Mouse (Mus musculus): ENCODE data around the gene Plekhm2.

Plekhm2 gene

GRCm38 (mm10) chr4:141659739-141660138, 5.0 kb downstream of the Plekhm2 start:
- DNase-seq: no peak

DNA sequence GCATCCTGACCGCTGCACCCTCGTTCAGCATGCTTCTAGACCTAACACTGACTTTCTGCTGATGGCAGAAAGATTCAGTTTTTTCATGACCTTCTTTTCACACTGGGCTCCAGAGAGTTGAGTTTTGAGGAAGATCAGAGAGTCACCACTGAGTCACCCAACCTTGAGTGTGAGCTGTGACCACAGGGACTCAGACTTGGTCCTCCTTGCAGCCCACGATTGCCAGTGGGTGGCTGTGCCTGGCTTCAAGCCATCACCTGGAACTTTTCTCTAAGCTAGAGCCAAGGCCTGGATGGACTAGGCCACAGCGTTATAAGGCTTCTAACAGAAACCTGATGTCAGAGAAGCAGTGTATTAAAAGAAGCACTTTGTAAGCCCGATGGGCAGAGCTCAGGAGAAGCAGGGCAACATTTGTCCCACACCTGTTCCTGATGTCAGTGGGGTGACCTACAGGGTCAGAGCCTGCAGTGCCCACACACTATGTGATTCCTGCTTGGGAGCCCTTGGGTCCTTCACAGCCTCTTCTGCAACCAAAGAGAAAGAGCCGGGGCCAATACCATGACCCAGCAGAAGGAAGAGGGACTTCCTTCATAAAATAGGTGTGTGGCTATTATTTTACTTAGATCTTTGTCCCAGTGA, 5.7 kb downstream of the Plekhm2 start:
- DNase-seq: no peak

DNA sequence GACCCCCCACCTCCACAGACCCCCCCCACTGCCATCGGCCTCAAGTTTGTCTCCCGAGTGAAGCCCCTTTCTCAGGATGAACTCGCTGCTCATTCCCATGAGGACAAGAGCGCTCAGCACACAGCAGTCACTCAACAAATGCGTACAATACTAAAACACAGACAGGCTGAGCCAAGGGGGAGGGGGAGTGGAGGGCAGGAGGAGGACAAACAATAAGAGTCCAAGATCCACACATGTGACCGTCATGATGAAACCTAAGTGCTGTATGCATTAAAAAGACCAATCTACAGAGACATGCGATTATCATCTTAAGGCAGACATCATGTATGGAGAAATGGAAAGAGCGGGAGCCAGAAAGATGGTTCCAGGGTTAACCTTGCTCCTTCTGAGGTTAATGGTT, 7.8 kb downstream of the Plekhm2 start:
- DNase-seq: no peak

- peak; percentile 62 to 67 for DNase-seq
Observed at GRCm38 (mm10) chr4:141655908-141656608, 8.6 kb downstream of the Plekhm2 start.

DNA sequence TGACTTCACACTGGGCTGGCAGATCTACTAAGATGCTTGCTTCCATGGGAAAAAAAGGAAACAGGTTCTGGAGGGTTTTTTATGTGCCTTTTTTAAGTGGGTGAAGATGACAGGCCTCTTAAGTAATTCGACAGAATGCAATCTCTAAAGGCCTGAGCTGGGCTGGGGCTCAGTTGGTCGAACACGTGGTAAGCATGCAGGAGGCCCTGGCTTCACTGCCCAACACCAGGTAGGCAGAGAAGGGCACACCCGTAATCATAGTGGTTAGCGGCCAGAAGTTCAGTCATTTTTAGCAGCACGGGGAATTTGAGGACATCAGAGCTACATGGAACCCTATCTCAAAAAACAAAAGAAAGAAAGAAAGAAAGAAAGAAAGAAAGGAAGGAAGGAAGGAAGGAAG, 10.2 kb downstream of the Plekhm2 start:
- DNase-seq: no peak

- DNase-seq: no peak
Observed at GRCm38 (mm10) chr4:141653813-141654212, 10.9 kb downstream of the Plekhm2 start.

GRCm38 (mm10) chr4:141653044-141653443, 11.7 kb downstream of the Plekhm2 start:
- DNase-seq: no peak

DNA sequence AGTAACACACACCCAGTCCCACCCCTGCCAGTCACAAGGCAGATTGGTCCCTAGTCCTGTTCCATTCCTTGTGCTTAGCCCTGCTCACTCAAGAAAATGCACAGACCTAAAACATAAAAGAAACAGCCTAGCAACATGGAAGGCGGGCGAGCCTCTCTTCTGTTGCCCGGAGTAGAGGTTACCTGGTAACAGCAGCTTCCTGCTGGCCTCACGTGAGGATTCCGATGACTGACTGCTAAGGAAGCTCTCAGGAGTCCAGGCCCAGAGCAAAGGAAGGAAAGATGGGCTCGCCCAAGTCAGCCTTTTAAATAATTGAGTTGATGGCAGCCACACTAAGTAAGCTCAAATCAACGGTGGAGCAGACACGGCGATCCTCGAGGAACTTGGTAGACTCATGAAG, 12.8 kb downstream of the Plekhm2 start:
- no peak for DNase-seq

- no peak for DNase-seq
Observed at GRCm38 (mm10) chr4:141651286-141651685, 13.4 kb downstream of the Plekhm2 start.

GRCm38 (mm10) chr4:141649244-141649643, 15.5 kb downstream of the Plekhm2 start:
- DNase-seq: no peak

DNA sequence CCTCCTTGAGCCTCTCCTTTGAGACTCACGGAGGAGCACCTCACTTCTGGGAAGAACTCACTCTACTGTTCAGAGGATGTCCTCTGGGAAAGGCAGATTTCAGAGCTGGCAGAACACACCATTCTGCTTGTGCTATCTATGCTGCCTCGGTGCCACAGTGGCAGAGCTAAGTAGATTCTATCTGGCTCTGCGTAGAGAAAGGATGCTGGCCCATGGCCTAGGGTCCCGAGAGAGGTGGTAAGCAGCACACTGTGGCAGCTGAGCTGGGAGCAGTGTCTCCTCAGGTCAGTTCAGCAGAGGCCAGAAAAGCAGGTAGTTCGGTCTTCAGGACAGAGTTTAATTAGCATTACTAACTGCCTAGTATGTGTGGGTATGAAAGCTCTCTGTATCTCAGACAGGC, 16.4 kb downstream of the Plekhm2 start:
- no peak for DNase-seq

DNA sequence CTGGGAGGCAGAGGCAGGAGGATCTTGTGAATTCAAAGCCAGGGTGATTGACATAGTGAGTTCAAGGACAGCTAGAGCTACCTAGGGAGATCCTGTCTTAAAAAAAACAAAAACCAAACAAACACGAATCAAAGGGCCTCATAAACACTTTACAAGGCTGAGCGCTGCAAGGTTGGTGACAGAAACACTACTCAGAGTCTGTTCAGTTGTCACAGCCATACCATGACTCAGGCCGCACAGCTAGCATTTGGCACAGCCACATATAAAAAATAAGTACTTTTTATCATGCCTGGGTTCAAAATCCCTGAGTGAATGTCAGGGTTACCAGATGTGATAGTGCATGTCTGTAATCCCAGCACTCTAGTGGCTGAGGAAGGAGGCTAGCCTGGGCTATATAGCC, 17.5 kb downstream of the Plekhm2 start:
- DNase-seq: no peak

DNA sequence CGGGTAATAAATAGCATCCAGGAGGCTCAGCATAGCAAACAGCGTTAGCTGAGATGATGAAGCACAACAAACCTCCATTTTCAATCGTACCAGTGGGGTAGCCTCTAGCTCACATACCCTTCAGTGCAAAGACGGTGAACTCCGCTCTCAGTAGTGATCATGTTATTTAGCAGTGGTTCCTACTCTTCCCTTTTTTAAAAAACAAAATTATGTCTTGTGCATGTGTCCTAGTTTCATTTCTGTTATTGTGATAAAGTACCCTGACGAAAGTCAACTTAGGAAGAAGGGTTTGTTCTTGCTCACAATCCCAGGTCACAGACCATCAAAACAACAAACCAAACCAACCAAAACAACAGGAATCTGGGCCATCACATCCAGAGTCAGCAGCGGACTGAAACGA, 18.7 kb downstream of the Plekhm2 start:
- no peak for DNase-seq

- peak; percentile 67 to 72 for DNase-seq
Observed at GRCm38 (mm10) chr4:141643118-141643855, 21.4 kb downstream of the Plekhm2 start.

- DNase-seq: no peak
Observed at GRCm38 (mm10) chr4:141641961-141642811, 22.5 kb downstream of the Plekhm2 start.

DNA sequence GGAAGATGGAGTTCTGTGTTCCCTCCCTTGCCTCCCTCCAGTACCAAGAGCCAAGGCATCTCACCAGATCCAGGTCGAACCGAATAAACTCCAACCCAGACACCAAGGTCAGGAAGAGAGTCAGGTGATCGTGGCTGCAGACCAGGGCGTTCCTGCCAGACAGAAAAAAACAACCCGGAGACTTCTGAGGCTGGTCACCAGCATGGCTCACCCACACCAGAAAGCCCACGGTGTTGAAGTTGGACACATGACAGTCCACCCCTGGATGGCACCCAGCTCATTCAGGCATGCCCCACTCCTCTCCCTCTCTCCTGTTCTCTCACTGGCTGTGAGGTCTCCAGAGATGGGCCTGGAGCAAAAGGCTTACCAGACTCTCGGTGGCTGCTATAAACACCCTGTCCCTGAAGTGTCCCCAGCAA, 23.3 kb downstream of the Plekhm2 start:
- DNase-seq: no peak

DNA sequence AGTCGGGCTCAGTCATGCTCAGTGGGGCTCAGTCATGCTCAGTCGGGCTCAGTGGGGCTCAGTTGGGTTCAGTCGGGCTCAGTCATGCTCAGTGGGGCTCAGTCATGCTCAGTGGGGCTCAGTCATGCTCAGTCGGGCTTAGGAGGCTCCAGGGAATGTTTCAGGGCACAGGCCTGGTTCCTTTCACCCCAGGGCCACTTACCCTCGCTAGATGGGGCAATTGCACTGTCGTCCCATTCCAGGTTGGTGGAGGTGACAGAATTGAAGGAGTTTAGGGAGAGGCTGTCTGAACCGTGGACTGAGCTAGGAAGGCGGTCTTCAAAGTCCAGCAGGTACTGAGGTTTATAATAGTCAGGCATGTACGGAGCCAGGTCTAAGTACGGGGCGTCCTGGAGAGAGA, 25.2 kb downstream of the Plekhm2 start:
- no peak for DNase-seq

GRCm38 (mm10) chr4:141636693-141637092, 28.0 kb downstream of the Plekhm2 start:
- DNase-seq: peak in 1 of 2 experiments; percentile 53

DNA sequence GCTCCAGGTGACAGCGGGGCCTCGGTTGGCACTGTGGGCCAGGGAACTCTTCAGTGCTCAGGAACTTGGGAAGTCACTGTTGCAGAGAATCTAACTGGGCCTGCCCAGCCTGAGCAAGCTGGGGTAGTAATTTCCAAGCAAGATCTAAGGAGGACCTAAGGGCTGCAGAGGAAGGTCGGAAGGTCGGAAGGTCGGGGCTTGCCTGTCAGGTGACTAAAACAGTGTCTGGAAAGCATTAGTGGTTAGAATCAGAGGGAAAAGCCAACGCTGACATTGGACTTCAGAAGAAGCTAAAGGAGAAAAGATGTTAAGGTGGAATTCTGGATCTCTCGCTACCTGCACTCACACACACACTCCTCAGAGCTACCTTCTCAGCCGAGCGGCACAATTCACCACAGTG, 28.7 kb downstream of the Plekhm2 start:
- DNase-seq: no peak

GRCm38 (mm10) chr4:141632111-141632873, 32.4 kb downstream of the Plekhm2 start:
- DNase-seq: no peak

DNA sequence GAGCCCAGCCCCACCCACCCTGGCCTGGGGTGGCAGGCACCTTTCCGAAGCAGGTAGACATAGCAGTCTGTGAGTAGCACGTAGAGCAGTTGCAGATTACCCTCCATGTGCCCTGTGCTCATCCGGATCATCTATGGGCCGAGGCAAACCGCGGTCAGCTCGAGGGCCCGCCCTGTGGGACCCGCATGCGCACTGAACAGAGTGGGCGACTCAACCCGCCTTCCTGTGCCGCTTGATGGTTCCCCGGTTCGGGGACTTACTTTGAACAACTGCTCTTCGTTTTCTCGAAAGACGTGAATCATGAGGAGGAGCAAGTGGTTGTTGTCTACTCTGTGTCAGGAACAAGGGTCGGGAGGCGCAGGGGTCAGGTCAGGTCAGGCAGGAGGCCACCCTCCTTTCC, 33.4 kb downstream of the Plekhm2 start:
- no peak for DNase-seq

DNA sequence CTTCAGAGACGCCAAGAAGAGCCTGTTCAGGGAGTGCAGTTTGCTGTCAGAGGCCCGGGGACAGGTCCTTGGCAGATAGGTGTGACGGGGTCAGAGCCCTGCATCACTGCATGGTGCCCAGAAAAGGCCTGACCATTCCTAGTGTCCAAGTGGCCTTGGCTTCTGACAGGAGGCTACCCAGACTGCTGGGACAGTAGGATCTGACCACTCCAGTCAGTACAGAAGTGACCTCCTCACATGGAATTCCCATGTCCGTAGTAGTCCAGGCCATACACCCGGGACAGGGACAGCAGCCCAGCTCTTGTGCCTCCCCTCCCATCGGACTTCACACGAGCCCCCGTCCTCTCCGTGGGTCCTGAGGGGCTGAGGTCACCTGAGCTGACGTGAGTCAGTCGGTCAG, 34.7 kb downstream of the Plekhm2 start:
- no peak for DNase-seq
